Mouse (Mus musculus) layer of hippocampus, postnatal 14 days (tissue): ENCODE results near the gene Asb16. TPM values are rescaled to one million over a fixed set of nuclear protein-coding genes. Genes with fewer than 3 reads are reported as not detected.

Experiments used
- DNase-seq, 2 experiments: peaks; one replicate each; pipeline ENCODE4 v3.0.0; 2021 to 2022; ENCODE audit warnings: low spot score in 2 of 2, mixed read lengths in 1 of 2
- total RNA-seq, 2 experiments: library from RNA; stranded (reverse); gene quantifications; 2 replicates each; pipeline ENCODE4 v1.2.3; 2021

Asb16 gene
- total RNA-seq, 2 experiments from 2014 or later = 0.86 to 0.88 TPM

DNA sequence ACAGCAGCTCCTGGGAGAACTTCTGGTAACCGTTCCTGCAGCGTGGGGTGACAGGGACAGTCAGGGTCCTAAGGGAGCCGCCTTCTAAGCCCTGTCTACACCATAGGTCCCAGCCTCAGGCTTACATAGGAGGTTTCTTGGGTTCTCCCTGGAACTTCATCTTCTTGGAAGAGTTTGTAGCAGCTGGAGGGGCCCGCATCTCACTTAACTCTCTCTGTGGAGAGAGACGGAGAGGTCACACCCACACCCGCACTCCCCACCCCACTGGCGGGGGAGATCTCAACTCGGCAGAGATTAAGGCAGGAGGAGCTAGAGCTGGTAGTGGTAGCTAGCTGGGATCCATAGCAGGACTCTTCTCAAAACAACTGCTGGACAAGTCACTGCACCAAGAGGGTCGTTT lies 39.6 kb downstream of the Asb16 start:
- DNase-seq = no peak

DNA sequence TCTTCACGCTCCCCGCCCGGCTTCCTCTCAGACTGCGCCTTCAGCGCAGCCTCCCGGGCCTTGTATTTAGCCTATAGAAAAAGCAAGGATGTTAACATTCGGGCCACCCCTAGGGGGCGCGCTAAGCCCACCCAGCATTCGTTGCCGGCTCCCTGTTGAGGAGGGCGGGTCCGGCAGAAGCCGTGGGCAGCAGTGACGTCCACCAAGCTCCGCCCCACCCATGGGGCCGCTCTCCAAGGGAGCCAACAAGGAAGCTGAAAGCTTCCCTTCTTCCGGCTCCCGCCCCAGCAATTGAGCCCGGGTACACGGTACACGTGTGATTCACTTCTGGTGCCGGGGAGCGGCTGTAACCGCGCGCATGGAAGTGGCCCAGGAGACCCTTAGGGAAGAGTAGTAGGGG lies 40.4 kb downstream of the Asb16 start:
- DNase-seq = peak; percentile 96 to 97

DNA sequence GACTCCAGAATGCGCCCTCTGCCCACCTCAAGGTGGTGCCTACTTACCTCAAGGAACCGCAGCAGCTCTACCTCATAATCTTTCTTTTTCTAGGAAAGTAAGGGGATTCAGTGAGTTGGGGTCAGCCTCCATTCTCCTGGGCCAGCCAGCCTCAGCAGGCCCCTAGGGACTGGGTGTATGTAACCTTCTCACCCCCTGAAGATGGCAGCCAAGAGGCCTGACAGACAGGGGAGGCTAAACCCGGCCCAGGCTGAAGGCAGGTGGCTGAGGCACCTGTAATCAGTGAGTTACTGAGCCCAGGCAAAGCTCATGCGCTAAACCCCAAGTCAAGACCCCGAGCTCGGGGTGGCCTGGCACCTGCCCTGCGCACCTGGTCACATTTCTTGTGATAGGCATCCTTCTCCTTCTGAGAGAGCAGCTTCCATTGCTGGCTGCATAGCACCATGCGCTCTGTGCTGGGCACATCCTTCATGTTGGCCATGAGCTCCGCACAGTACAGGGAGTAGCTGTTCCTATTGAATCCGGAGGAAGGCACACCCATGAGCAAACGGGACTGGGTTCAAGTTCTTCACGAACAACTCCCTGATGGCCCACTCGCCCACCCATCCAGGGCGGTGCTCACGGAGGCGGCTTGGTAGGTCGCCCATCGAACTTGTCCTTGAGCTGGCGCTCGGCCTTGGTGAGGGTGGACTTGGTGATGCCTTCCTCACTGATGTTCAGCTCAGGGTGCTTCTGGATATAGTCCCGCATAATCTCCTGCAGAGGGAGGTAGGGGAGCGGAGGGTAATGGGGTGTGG lies 41.5 kb downstream of the Asb16 start:
- DNase-seq = no peak

DNA sequence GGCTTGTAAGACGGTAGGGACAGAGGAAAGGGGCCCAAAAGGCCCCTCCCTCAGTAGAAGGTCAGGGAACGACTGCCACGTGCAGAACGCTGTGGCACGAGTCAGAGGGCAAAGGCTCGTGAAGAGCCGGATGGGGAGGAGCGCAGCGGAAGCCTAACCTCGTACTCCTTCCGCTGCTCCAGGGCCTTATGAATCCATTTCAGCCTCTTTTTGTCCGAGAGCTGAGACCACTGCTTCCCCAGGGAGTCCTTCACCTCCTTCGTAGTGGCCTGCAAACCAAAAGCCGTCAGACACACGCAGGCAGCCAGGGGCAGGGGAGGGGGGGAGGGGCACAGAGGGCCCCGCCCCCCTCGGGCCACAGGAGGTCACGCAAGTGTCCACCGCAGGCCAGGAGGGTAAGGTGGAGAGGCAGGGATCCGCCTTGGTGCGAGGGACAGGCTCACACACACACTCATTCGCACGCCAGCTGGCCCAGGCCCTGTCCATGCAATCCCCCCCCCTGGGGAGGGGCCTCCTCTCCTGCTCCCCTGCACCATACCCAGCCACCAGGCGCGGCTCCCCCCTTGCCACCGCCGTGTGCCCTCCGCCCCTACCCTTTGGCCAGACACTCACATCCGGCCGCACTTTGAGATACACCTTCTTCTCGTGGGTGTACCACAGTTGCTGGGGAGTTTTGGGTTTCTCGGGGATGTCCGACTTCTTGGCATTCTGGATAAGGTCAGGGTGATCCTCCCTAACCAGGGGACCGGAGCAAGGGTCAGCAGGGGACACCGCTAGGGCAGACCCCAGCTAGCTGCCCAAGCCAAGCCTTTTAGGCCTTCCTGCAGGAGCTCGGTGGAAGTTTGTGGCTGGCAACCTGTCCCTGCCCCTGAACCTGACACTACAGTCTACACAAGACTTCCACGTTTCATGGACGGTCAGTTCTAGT lies 42.5 kb downstream of the Asb16 start:
- DNase-seq = no peak

DNA sequence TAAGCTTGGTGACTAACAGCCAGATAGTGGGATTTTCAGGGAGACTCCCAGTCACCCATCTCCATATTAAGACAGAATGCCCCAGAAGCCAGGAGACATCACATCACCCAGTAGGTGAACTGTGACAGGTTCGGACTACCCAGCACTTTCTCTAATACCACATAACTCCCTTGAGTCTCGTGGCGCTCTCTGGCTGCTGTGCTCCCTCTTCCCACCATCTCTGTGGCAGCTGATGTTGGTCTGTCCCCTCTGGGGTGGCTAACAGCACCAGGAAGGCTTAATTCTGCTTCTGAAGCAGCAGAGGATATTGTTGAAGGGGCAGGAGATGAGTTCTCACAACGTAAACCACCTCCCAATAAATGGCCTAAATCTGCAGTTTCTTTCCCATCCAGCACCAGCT lies 43.4 kb downstream of the Asb16 start:
- no peak for DNase-seq

DNA sequence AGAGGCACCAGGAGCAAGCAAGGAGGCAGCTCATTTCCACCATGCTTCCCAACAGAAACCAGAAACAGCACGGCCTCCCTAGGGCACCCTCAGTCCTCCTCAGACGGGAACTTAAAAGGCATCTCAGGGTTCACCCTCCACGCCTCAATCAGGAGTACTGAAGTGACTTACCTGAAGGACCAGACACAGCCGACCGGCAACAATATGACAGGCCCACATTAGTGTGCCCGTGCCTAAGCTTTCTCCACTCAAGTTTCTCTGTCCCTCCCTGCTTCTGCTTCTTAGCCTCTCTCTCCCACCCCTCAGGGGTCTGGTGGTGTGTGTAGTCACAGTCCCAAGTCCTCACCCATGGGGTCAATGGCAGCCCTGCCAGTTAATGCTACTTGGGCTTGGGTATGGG lies 44.0 kb downstream of the Asb16 start:
- no peak for DNase-seq

DNA sequence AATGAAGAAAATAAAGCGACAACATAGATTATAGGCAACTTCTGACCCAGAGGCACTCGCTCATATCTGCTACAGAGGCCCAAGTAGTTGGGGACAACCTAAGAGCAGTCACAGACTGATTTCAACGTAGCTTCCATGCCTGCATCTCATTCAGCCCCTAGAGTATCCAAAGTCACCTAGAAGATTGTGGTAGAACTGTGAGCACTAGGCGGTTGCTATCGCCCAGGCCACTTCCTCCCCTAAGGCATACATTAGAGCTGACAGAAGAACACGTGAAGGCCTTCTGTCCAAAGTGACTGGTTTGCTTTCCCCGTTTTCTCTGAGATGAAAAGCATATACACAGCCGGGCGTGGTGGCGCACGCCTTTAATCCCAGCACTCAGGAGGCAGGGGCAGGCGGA lies 45.8 kb downstream of the Asb16 start:
- no peak for DNase-seq

DNA sequence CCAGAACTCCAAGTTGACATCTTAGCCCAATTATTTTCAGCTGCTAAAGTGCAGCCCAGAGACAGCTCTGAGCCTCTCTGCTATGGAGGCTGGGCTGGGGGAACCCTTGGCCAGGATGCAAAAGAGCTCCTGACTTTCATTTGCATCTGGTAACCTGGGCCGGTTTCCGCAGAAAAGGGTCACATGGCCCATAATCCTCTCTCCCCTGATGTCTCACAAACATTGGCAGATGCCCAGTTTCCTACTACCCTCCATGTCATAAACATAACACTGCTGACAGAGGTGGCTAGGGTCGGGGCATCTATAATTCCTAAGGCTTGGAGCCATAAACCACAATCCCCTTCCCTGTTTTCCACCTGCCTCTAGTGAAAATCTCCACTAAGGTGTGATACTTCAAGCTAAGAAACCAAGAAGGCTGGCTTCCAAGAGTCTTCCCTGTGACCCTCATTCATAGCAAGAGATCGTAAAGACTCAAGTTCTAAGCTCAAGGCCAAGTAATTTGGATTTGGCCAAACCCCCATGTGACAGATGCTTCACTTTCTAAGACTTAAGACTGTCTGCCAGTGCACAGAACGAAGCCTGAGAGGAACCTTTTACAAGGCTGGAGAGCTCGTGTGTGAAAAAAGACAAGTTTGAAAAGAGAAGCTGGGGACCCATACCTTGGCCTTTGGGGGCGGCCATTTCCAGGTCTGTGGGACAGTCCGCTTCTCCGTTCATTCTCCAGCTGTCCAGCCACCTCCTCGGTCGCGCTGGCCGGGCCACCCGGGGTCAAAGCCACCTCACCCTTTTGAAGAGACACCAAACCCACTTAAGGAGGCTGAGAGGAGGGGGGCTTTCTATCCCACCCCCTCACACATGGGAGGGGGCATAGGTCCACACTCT lies 47.4 kb downstream of the Asb16 start:
- no peak for DNase-seq

DNA sequence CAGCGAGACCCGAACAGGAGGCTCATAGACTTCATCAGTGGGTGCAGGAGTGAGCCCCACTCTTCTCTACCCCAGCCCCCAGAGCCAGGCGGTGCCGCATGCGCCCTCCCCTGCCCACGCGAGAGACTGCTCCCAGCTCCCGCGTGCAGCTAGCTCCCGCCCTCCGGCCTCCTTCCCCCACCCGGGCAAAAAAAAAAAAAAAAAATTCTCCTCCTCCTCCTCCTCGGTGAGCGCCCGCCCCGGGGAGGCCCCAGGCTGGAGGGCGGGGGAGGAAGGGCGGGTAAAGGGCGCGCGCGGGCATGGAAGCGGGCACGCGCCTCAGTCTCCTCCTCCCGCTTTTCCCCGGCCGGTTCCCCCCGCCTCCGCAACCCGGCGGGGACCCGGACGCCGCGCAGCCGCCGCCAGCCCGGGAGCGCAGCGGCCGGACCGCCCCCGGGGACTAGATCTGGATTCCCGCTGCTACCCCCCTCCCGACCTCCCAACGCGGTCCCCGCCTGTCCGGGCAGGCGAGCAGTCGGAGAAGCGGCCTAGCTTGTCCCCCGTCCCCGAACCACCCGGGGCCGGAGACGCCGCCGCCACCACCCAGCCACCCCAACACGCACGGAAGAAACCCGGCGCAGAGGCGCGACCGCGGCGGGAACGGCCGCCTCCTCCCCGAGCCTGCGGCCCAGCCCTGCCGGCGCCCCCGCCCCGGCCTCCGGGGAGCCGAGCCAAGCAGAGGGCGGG lies 48.2 kb downstream of the Asb16 start:
- DNase-seq = peak; percentile 82 to 84

DNA sequence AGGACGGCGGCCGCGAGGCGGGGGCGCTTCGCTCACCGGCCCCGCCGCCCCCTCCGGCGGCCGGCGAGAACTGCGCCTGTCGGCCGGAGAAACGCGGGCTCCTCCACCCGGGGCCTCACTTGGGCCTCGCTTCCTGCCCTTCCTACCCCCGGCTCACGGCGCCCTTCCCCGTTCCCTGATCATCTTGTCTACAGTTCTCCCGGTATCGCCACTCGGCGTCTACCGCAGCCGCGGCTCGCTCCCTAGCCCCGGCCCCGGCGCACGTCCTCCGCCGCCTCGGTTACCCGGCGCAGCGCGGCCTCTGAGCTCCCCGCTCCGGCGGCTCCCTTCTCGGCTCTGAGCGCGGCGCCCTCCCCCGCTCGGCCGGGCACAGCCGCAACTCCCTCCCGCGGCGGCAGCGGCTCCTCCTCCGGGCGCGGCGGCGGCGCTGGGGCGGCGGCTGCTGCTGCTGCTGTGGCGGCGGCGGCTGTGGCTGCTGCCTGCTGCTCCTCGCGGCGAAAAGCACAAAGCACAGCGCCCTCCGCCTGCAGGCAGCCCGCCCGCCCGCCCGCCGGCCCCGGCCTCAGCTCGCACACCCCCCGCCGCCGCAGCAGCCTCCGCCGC lies 48.9 kb downstream of the Asb16 start:
- DNase-seq = peak in 1 of 2 experiments; percentile 58

DNA sequence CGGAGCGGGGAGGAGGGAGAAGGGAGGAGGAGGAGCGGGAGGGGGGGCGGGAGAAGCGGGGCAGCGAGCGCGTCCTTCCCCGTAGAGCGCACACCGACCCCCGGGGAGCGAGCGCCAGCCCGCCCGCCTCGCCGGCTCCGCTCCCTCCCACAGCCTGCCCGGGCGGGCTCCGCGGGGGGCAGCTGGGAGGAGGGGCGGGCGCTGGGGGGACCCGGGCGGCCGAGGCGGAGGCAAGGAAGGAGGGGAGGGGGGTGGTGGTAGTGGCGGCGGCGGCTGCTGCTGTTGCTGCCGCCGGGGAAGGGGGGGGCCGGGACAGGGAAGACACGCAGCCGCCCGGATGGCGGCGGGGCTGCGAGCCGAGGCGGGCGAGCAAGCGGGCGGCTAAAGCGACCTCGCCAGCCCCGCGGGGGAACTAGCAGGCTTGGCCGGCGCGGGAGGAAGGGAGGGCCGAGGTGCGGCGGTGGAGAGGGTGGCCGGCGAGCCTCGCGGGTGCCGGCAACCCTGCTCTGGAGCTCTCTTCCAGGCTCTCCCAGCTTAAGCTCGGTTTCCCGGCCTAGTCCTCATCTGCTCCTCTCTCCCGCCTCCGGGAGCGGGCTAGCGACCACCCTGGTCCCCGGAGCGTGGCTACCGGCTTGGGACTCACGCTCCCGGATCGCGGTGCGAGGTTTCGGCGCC lies 49.5 kb downstream of the Asb16 start:
- DNase-seq = peak; percentile 61 to 64

DNA sequence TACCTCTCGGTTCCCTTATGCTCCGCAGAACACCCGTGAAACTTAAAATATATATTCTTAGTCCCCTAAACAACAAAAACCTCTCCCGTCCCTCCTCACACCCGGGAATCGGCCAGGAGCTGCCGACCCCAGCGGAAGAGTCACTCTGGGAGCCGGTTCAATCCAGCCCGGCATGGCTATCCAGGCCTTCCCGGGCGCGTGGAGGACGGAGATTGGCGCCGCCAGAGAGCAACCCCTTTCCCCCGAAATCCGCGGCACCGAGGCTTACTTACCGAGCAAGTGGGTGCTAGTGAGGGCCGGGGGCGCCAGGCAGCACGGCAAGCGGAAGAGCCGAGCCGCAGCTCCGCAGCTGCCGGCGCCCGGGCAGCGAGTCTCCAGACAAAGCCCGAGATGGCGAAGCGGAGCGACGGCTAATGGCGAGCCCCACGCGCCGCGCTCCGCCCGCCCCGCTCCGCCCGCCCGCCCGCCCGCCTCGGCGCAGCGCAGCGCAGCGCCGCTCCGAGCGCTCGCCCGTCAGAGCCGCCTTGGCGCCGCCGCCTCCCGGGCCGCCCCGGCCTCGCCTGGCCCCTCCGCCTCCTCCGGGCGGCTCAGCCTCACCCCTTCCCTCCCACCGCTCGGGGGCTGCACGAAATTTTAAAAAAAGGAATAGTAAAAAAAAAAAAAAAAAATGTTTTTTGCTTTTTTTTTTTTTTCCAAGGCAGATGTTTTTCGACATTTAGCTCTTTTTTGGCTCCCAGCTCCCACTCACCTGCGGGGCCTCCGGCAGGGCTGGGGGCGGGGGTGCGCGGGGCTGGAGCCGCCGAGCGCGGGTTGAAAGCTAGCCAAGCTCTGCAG lies 50.2 kb downstream of the Asb16 start:
- peak in 1 of 2 experiments; percentile 65 for DNase-seq

DNA sequence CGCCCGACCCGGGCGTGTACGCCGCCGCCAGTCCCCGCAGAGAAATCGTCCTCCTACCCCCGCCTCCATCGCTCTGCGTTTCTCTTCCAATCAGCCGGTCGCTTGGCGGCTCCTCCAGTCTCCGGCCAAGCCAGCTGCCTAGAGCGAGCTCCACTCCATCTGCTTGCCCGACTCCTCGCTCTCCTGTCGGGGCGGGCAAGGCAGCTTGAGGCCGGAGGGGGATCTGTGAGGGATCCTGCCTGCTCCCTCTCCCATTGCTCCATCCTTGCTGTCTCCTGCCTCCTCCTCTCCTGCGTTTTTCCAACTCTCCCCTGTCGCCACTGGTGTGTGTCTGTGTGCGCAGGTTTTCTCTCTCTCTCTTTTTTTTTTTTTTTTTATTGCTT lies 50.9 kb downstream of the Asb16 start, which contains the start of gene Ubtf:
Gene Ubtf, minus strand, starts transcription at position 333 of the 383 bp plus-strand sequence.
- peak; percentile 84 to 87 for DNase-seq

DNA sequence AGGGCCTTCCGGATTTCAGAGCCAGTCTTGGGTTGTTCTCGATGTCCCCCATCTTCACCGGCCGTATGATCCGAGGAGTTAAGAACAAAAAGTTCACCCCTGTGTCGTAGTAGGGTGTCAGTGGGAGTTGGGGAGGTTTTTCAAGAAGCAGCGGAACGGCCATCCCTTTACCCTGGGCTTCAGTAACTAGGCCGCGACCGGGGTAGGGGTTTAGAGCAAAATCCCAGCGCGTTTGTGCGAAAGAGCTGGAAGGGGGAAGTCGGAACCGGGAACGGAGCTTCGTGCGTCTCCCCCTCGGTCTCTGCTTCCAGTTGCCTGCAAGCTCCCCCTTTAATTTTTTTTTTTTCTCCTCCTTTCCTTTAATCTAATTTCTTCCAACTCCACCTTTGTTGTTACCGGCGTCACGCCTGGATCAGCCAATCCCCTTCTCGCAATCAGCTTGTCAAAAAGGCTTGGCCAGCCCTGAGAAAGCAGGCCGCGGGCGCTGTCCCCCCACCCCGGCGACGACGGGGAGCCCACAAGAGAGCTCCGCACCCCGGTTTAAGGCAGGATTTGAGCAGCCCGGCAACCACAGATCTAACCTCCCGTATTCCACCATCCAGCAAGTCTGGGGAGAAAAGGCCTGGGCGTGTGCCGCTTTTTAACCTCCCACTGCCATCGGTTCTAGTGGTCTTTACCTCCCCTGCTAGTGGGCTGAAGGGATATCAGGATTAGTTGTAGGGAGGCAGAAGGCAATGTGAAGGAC lies 51.6 kb downstream of the Asb16 start:
- peak; percentile 90 to 94 for DNase-seq

DNA sequence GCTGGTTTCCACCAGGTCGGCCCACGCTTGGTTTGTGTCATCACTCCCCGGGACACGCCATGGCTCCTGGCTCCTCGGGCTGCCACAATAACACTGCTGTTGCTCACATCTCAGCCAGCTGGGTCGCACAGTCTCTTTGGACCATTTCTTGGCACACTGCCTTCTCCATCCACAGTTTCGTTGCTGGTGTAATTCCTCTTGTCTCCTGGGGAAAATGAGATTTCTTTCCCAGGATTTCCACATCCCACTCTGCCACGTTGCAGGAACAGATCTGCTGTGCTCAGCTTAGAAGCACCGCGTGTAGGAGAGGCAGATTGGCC lies 52.1 kb downstream of the Asb16 start:
- peak in 1 of 2 experiments; percentile 86 for DNase-seq

DNA sequence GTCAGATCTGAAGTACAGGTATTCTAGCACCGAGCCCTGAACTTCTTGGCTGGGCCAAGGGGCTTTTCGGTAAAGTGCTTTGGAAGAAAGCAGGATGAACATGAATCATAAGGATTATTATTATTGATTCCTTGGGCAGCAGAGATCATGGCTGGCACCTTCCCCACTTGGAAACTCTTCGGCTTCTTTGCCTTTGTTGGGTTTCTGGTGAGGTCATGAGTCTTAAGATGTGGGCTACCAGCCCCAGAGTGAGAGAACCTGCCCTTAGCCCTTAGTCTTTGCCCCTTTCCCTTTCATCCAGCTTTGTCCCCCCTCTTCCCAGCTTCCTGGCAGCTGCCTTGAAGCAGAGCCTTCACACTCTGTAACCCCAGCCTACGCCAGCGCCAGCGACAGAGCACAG lies 53.4 kb downstream of the Asb16 start:
- DNase-seq = no peak

DNA sequence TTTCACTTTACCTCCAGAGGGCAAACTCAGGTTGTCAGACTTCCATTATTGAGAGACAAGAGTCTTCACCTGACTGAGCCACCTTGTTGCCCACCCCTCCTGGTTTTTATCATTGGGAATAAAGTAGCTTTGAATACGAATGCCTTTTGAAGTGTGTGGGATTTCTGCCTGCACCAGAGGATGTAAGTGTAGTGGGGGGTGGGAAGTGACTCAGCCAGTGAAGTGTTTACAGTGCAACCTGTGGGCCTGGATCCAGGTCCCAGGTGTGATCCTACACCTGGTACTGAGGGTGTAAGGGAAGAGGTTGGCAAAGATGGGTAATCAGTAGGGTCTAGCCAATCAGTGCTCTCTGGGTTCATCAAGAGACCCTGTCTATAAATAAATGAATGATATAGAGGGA lies 55.0 kb downstream of the Asb16 start:
- DNase-seq = no peak

DNA sequence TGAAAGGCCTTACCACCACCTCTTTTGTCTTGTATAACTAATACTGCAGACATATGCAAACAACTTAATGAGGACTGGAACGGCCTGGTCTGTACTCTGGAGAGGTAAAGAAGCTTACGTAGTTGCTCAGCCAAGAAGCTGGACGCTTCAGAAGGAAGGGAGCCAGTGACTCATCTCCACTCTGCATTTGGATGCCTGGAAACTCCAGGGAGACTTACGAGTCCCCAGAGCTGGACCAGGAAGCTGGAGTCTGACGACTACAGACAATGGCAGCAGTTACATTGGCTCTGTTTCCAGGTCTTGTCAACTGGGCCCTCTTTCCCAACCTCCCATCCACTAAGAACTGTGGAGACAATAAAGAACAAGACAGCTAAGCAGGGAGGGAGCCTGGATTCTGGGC lies 58.7 kb downstream of the Asb16 start:
- DNase-seq = no peak
